24 mouse cellular contexts compared by ENCODE assay signal in genomic region chr15:95807908-95808307, GRCm38 (mm10). TPM values are rescaled to one million over a fixed set of nuclear protein-coding genes. Genes with fewer than 3 reads are reported as not detected.
DNase-seq lines count a peak whose midpoint lies in the region; ATAC-seq lines count a peak whose summit lies in the region.
"Had no signal": no experiment of that assay in that cellular context is flagged by ENCODE, and none has a peak within 500 bp of the region (broad histone marks: within the 10 kb centered on the region; RNA-seq: fewer than 3 reads in every experiment).

No protein-coding gene starts in this region.

- DNase-seq in heart, postnatal 10 days: no peak
- DNase-seq in 416B (ENCODE audit: low read depth): peak; percentile 37
- peak; percentile 59 for DNase-seq in MEL-GATA-1-ER (ENCODE audit: extremely low read depth, low read depth)
- no peak for DNase-seq in lung, postnatal 25 days (ENCODE audit: low spot score)
- no peak for DNase-seq in right cerebral cortex, adult 18-20 months
- DNase-seq in layer of hippocampus, postnatal 10 days (ENCODE audit: low spot score in 2 of 2): no peak
- DNase-seq: adrenal gland, postnatal 14 days; cerebellum, adult 18-20 months; cerebellum, postnatal 25 days; gastrocnemius, postnatal 14 days; heart, postnatal 36 days; kidney, postnatal 10 days; thymus, postnatal 4 days had no signal

- H3K4me3 ChIP-seq in heart, embryonic 12.5 days: no peak overlapping the region
- H3K4me3 ChIP-seq in macrophage (ENCODE audit: inconsistent target): no peak overlapping the region
- H3K4me3 ChIP-seq: forebrain, embryonic 10.5 days; limb, embryonic 10.5 days; lung, embryonic 15.5 days had no signal

- peak overlapping the region; percentile 7; the same call in 1 of the 2 replicates for H3K27ac ChIP-seq in heart, embryonic 12.5 days (ENCODE audit: poor library complexity, severe bottlenecking)
- H3K27ac ChIP-seq in macrophage: peak overlapping the region; percentile 60
- H3K27ac ChIP-seq: forebrain, embryonic 10.5 days; hindbrain, postnatal 0 days; limb, embryonic 10.5 days; liver, embryonic 14.5 days; lung, embryonic 15.5 days had no signal

- intact Hi-C loops in heart, postnatal 10 days (cut with DNase I): no loop called here

- H3K27me3 ChIP-seq in heart, embryonic 12.5 days (replicated peaks): no peaks in the 10 kb centered on the region
- H3K27me3 ChIP-seq: lung, embryonic 15.5 days; Patski had no signal

- peaks cover 24% of the 10 kb centered on the region for H3K36me3 ChIP-seq in heart, embryonic 12.5 days
- peaks cover 9% of the 10 kb centered on the region; the same call in 1 of the 2 replicates for H3K36me3 ChIP-seq in macrophage (ENCODE audit: inconsistent target)

- H3K79me2 ChIP-seq in macrophage (ENCODE audit: inconsistent target): peaks cover 95% of the 10 kb centered on the region

- H3K4me2 ChIP-seq in heart, embryonic 12.5 days: no peak overlapping the region
- H3K4me2 ChIP-seq: lung, embryonic 15.5 days had no signal

- peaks cover 38% of the 10 kb centered on the region for H3K4me1 ChIP-seq in heart, embryonic 12.5 days (replicated peaks)

- WGBS in heart, embryonic 12.5 days: 61% methylated on average over 3 of the region's 3 CpGs
- WGBS in macrophage (ENCODE audit: missing documents): 5% methylated on average over 3 of the region's 3 CpGs

- H3K9me3 ChIP-seq in heart, embryonic 12.5 days (replicated peaks): no peaks in the 10 kb centered on the region; the same call in 1 of the 2 replicates
- H3K9me3 ChIP-seq: limb, embryonic 10.5 days; lung, embryonic 15.5 days had no signal

- no peak overlapping the region for H3K9ac ChIP-seq in heart, embryonic 12.5 days
- H3K9ac ChIP-seq: liver, embryonic 14.5 days; lung, embryonic 15.5 days had no signal

- no peak for ATAC-seq in heart, embryonic 12.5 days (ENCODE audit: insufficient number of reproducible peaks, low FRiP score)
- ATAC-seq: activated CD4-positive, CD25-positive, alpha-beta regulatory T cell, adult 4 months; hindbrain, postnatal 0 days; intestine, postnatal 0 days; midbrain, embryonic 16.5 days; Patski had no signal

RNA-seq across cellular contexts. Expression of gene Ano6, which starts 17.3 kb away (rescaled TPM):
- polyA plus RNA-seq in heart, embryonic 12.5 days (2016; fragmentation: Nextera tagmentation; extraction: Ambion mirVana): 45.7 and 49.5 TPM in 2 replicates
- 10 to 100 TPM; 42.8 to 43.7 TPM for total RNA-seq in heart, postnatal 10 days (2021)
- total RNA-seq in macrophage (2018; cell fraction: chromatin; rRNA removed): 100 to 1,000 TPM; 179 to 920 (median 223) TPM
- total RNA-seq in macrophage (2018; cell fraction: cytosol; rRNA removed): 100 to 1,000 TPM in 10 of 26 experiments, 10 to 100 TPM in 16; 54.7 to 124 (median 86.7) TPM
- 100 to 1,000 TPM; 107 to 458 (median 178) TPM for total RNA-seq in macrophage (2018; cell fraction: nucleus; rRNA removed)
- 71.9 to 124 TPM (median 74.2 TPM) in 3 replicates for polyA plus RNA-seq in macrophage (2018)
- total RNA-seq in layer of hippocampus, postnatal 10 days (2021): 10 to 100 TPM; 26.7 to 27.7 TPM

Comparison
In these comparisons a context has a peak if more than half of its experiments do, and no peak if none do; other contexts are left out.
1. DNase-seq: peak in 416B (single experiment) and MEL-GATA-1-ER (single experiment); none in heart, postnatal 10 days (0 of 2), lung, postnatal 25 days (single experiment), right cerebral cortex, adult 18-20 months (single experiment) and layer of hippocampus, postnatal 10 days (0 of 2).